Mouse (Mus musculus) erythroblast, adult 5-6 weeks (primary cell): Measurements from ENCODE around the gene Gm960. TPM values are rescaled to one million over a fixed set of nuclear protein-coding genes. Genes with fewer than 3 reads are reported as not detected.

Experiments used
- ATAC-seq: replicated peaks from 2 replicates; pipeline ENCODE4 v1.8.0; 2016; ENCODE audit warnings: moderate number of reproducible peaks, mild to moderate bottlenecking, moderate TSS enrichment, inconsistent platforms; ENCODE audit not compliant: poor library complexity, low FRiP score, severe bottlenecking
- total RNA-seq, 2 experiments: library from RNA; stranded (forward) in 1 of 2; stranded (reverse) in 1 of 2; fragments of 150-400 nt in 1 of 2; fragments of 200-764, 138-1000 nt in 1 of 2; gene quantifications; 2 replicates each; pipeline versions ENCODE4 v1.2.3 to v1.2.4; 2015 to 2017; ENCODE audit warnings: low replicate concordance in 2 of 2

Gene Gm960
- total RNA-seq, 2 experiments from 2014 or later: not detected

DNA sequence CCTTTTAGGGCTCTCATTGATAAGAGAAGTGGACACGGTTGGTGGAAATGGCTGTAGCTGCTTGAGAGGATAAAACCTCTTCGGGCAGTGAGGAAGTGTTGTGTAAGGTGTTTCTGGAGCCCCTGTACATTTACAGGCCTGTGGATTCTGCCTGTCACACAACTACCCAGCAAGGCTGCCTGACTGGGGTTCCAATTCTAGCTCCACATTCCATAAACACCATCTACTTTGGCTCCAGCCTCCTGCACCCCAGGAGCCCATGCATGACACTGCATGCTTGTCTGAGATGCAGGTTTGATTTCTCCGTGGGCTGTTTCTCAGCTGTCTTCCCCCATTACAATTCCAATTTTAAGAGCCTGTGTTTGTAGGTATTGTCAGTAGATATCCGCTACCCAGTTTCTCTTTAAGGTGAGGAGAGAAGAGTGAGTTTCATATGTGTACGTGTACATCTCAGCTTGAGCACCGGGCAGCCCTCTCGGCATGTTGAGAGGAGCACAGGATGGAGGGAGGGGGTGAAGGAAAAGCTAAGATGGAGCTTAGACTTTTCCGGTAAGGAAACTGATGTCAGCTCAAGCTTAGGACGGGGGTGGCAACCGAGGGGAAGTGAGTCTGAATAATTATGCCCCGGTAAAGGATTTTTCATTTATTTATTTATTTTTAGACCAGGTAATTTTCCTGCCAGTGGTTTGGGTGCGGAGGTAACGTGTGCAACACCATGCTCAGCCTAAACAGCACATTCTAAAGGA, 14.5 kb upstream of the Gm960 start:
- ATAC-seq: no peak

GRCm38 (mm10) chr19:4712156-4712780, 13.8 kb upstream of the Gm960 start:
- no peak for ATAC-seq

DNA sequence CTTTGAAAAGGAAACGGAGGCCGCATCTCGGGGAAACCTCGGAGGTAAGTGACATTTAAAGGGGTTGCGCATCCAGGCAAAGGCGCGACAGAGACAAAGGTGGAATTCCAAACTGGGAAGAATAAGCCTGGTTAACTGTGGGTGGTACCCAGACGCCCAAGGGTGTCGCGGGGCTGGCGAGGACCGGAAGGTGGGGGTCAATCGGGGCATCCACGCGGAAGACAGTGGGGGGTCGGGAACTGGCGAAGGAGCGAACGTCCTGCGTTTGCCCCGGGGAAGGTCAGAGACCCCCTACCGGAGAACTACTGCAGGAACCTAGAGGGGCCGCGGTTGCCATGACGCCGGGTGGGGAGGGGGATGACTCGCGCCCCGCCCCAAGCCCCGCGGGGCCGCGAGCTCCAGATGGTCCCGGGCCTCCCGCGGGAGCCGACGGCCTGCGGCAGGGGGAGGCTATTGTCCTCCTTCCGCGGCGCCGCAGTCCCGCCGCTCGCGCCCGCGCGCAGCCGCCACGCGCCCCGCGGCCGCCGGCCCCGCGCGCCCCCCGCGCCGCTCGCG, 13.2 kb upstream of the Gm960 start:
- no peak for ATAC-seq

- no peak for ATAC-seq
Measured at GRCm38 (mm10) chr19:4711098-4711600, 12.7 kb upstream of the Gm960 start, which contains the start of gene Sptbn2. Gene Sptbn2, plus strand, starts transcription at chr19:4711167.

DNA sequence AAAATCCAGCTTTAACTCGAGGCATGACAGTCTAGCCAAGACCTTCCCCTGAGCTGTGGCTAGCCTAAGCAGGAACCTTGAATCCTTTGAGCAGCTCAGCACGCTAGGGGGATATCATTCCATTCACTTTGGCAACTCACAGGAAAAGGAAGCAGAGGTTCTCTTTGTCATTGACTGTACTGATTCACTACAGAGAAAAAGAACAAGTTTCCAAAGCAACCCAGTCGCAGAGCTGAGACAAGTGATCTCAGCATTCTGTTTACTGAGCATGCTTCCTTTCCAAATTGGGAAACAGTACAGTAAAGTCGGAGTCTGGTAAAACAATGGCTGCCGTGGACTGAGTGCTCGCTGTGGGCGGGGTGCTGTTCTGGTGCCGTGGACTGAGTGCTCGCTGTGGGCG, 10.3 kb upstream of the Gm960 start:
- no peak for ATAC-seq

DNA sequence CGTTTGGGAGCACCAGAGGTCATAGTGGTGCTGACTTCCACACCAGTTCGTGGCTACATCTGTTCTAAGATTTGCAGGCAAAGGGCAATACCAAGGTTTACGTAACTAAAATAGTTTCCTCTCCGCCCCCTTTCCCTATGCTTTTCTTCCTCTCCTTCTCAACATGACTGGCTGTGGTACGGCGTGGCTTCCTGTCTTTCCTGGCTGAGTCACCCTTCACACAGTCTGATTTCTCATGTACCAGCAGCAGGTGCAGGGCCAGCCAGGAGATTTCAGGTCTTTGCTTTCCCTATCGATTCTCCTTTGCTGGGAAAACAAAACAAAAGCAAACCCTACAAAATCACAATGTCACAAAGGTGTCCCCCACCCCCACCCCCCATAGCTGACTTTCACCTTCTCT, 2.8 kb upstream of the Gm960 start:
- ATAC-seq: no peak

DNA sequence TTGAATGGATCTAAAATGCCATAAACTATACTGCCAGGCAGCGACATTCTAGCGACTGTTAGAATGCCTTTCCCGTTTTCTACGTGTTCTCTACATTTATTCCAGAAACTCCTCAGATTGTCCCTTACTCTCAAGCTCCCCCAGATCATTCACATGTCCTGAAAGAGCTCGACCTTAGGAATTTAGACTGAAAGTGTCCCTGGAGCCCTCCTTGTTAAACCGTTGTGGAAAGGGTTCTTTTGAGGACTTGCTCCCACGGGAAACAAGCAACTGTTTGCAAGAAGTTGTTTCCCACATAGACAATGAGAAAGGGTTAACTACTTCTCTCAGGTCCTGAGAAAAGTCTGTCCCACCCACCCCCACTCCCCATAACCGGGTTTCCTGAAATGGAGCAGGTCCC, 2.2 kb upstream of the Gm960 start:
- ATAC-seq: no peak

GRCm38 (mm10) chr19:4699821-4700220, 1.4 kb upstream of the Gm960 start:
- ATAC-seq: no peak

DNA sequence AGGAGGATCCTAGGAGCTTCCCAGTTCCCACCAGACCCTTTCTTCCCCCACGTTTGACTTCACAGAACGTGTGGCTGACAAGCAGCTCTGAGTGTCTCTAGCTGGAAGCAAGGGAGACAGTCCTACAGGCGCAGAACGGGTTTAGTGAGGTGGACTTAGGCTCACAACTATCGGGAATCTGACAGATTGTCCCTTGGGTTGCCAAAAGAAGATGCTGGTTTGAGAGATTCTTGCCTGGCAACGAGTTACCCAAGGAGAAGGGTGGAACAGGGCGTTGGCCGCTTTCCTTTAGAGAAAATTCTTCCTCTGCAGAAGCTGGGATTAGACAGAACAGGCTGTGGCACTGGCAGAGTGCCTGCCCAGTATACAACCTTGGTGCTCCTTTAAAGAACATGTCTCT, 388 bp upstream of the Gm960 start:
- ATAC-seq: no peak

- no peak for ATAC-seq
Measured at GRCm38 (mm10) chr19:4697721-4698120, 747 bp downstream of the Gm960 start.

GRCm38 (mm10) chr19:4697121-4697520, 1.3 kb downstream of the Gm960 start:
- no peak for ATAC-seq

DNA sequence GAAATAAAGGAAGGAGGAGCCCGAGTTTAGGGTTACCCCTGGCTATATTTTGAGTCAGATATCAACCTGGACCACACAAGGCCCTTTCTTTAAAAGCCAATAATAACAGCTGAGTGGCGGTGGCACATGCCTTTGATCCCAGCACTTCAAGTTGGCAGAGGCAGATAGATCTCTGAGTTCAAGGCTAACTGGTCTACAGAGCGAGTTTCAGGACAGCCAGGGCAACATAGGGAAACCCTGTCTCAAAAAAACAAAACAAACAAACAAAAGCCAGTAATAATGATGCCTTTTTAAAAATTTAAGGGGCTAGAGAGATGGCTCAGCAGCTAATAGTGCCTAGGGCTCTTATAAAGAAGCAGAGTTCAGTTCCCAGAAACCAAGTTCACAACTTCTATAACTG, 4.1 kb downstream of the Gm960 start:
- no peak for ATAC-seq

GRCm38 (mm10) chr19:4672401-4672800, 26.1 kb downstream of the Gm960 start:
- ATAC-seq: no peak

DNA sequence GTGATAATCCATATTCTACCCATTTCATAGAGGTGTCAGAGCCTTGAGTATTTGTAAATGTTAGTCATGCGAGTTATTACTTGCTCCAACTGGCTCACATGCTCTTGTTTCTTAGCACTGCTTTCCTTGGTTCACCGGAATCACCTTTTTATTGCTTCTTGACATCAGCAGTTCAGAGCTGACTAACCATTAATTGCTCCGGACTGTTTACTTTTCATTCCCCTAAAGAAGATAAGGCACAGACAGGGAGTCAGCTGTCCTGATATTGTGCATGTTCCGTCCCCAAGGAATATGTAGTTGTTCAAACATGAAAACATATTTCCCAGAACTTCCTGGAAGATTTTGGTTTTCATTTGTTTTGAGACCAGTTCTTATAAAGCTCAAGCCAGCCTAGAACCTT, 27.7 kb downstream of the Gm960 start:
- ATAC-seq: no peak

DNA sequence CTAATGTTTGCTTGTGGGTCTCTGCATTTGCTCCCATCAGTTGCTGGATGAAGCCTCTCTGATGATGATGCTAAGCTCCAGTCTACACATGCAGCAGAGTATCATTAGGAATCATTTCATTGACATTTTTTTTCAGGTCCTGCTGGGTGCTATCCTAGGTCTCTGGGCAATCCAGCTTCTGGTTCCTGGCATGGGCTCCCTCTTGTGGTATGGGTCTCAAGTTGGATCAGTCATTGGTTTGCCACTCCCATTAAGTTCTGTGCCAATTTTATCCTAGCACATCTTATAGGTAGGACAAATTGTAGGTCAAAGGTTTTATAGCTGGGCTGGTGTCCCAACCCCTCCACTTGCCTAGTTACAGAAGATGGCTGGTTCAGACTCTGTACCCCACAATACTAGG, 31.7 kb downstream of the Gm960 start:
- ATAC-seq: no peak

DNA sequence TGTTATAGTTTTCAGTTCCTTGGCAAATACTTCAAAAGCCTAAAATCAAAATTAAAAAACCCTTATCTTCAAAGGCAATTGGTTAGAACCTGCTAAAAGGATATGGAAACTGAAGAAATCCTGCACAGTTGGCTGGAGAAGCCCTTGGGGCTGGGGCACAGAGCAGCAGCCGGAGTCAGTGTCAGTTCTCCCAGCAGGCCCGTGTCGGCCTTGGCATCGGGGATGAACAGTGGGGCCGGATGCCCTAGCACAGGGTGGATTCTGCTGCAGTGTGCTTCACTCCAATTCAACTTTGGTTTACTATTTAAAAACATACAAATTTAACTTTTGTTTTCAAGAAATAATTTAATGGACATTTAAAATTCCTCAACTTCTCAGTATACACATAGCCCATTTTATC, 40.3 kb downstream of the Gm960 start:
- ATAC-seq: no peak

GRCm38 (mm10) chr19:4646917-4647492, 51.5 kb downstream of the Gm960 start:
- no peak for ATAC-seq

GRCm38 (mm10) chr19:4644271-4644670, 54.2 kb downstream of the Gm960 start:
- no peak for ATAC-seq

DNA sequence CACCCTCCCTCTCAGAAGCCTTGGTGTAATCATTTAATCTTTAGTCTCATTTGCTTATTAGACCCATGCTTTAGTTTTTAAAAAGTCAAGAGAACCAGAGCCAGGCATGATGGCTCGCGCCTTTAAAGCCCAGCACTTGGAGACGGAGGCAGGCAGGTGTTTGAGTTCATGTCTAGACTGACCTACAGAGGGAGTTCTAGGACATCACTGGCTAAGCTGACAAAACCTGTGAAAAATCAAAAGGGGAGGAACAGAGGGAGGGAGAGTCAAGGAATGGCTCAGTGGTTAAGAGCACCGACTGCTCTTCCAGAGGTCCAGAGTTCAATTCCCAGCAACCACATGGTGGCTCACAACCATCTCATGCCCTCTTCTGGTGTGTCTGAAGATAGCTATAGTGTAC, 62.5 kb downstream of the Gm960 start:
- no peak for ATAC-seq

GRCm38 (mm10) chr19:4628819-4629218, 69.6 kb downstream of the Gm960 start:
- ATAC-seq: no peak
